Mouse (Mus musculus) cerebellum, postnatal 36 days (tissue): ENCODE data around the gene Styxl1.

Source experiments
- DNase-seq, 2 experiments: peaks; one replicate each; pipeline ENCODE4 v3.0.0; 2021 to 2022; ENCODE audit warnings: mixed read lengths in 2 of 2

The Styxl1 gene

DNA sequence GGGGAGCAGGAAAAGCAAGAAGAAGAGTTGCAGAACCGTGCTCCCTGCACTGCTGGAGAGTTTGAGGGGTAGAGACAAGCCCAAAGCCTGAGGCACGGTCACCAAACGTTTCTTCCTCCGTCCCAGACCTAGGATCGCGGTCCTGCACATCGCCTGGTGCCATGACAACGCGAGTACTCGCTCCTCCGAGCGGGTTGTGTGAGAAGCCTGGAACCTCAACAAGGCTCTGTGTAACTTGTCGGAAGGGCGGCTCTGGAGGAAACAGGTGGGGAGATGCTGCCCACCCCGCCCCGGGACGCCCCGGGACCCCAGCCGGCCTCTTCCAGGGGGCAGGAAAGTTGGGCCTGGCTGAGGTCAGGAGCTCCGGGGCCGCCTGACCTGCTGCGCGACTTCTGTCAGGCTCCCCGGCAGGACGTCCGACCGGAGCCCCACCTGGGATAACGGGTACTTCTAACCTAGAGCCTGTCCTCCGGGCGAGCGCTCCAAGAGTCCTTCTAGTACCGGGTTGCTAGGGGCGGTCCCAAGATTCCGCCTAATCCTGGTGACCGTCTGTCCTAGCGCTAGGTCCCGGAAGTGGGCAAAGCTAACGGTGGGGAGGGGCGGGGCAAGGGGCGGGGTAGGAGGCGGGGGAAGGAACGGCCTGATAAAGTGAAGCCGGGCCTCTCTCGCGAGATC, at the start of gene Styxl1:
TSS of gene Styxl1 (minus strand) at position 590 of the 675 bp plus-strand sequence.
- no peak for DNase-seq

DNA sequence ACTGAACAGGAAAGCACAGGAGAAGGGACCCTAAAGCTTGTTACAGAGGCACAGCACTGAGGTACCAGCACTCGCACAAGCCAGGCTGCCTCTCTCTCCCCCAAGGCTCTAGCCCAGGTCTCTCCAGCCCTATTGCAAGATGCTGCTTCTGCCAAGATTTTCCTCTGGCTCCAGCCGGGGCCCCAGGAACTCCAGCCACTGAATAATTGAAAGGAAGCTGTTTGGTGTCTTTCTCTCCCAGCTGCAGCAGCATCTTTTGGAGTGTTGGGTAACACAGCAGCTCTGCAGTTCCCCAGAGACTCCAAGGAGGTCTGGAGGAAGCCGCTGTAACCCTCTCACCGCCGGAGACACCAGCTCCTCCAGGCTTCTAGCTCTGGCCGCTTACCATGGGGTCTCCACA, 48.0 kb upstream of the Styxl1 start:
- no peak for DNase-seq

DNA sequence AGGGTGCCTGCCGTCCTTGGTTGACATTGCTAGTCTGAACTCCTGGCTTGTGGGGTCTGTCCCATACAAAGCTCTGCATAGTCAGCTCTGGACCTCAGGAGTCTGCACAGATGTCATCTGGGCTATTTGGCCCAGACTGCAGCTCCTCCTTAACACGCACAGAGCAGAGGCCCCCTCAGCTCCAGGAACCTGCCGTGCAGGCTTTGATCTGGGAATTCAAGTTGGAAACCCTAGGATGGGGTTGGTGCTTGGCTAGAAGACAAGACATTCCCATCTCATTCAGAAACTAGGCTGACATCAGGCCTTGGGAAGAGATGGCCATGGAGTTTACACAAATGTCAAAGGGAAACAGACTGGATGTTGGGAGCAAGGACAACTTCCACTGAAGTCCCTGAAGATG, 46.3 kb upstream of the Styxl1 start:
- DNase-seq: no peak

DNA sequence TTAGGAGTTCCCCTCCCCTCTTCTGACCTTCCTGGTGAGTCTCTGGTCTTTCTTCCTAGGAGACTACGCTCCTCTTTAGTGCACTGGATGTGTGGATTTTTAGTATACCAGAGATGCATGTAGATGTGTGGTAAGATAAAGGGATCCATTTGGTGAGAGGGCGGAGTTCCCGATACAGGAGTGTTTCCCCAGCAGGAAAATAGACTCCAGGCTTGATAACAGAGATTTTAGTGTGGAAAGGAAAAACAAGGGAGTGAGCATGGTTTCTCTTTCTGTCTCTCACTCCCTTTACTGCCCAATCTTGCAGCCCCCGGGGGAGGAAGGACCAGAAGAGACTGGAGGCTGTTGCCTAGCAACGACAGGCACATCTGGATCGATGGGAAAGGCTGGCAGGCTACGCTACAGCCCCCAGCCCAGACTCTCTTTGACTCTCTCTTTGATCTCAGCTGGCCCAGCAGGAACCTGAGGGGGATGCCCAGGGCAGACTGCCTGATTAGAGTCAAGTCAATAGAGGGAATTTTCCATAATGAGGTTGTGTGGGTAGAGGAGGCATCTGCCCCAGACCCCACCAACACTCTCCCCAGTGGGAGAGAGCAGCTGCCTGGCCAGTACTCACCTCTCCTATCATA, 44.2 kb upstream of the Styxl1 start:
- DNase-seq: no peak

DNA sequence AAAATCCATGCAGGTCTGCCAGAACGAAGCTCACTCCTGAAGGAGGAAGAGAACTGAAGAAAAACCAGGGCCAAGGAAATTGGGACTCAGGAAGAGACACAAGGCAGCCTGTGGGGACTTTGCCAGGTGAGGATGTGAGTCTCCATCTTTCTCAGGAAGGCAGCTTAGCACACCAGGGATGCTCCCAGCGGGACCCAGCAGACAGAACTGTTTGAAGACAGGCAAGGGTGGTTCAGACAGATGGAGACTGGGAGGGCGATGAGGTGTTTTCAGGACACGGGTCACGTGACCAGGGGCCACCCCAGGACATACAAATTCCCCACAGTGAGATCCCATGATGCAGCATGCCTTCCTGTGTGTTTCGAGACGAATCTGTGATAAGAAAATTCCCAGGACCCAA, 40.3 kb upstream of the Styxl1 start:
- DNase-seq: peak; percentile 85 to 89

DNA sequence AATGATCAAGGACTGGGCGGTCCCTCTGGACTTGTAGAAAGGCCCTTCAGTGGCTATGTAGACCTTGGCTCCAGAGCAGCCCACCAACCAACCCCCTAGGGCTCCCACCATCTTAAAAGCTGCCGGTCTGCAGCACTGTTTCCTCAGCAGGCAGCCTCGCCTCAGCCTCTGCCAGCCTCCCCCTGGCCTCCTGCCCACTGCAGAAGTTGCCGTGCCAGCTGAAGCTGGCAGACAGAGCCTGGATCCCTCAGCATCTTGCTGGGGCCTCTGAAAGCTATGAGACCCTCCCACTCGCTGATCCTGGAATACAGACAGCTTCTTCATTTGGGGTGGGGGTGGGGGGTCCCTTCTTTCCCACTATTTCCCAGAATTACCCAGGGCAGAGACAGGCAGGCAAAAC, 34.8 kb upstream of the Styxl1 start:
- DNase-seq: peak; percentile 90 to 91

DNA sequence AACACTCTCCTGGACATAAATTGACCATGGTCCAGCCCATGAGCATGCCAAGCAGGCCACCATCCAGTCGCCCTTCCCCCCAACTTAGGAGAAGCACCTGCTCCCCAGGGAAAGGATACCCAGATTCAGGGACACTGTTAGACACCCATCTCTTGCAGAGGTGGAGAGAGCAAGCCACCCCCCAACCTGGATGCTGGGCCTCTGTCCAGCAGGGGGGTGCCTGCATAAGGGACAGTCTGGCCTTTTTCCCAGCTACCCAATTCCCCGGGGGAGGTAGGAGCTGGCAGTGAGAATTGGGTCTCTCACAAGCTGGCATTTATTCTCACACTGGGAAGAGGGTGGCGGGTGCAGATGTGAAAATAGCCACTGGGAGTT, 29.1 kb upstream of the Styxl1 start:
- DNase-seq: peak; percentile 44 to 45

DNA sequence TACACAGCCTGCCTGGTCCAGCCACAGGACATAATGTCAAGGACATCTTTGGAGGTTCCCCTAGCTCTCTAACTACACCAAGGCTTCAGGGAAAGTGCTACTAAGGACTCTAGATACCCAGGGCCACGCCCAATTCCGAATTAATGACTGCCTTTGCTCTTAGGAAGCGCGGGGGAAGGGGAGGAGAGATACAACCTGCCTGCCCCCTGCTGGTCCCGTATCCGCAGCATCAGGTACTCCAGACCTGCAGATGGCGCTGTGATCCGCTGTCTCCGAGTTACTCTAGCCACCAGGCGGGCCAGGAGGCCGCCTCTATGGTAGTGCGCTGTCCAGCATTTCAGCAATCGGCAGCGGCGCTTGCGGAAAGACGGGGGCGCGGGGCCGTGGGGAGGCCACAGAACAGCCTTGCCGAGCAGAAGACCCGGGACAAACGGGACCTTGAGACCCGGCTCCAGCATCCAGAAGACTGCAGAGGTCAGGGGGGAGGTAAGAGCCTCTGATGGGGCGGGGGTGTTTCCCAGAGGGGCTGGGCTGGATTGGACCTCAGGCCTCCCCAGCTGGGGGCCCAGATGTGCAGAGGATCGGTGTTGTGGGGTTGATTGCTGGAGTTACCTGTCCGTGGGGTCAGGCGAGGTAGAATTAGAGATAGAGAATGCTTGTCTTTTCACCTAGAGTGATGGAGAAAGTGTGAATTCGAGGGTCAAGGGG, 28.5 kb upstream of the Styxl1 start, which contains the start of gene Srrm3:
TSS of gene Srrm3 (plus strand) at position 336 of the 708 bp plus-strand sequence.
- DNase-seq: peak; percentile 95 to 98

DNA sequence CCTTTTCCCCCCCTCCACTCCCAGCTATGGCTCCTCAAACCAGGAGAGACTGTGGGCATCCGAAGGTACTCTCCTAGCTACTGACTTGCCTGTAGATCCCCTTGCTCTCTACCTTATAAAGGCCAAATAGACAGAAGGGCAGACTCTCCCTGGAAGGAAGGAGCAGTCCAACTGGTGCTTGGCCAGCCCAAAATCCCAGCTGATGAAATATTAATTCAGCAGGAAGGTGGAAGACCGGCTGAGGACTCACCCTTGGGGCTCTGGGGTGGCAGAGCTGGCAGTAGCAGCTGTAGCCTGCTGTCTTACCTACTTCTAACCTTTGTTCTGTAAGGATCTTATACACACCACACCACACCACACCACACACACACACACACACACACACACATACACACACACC, 26.6 kb upstream of the Styxl1 start:
- DNase-seq: no peak

DNA sequence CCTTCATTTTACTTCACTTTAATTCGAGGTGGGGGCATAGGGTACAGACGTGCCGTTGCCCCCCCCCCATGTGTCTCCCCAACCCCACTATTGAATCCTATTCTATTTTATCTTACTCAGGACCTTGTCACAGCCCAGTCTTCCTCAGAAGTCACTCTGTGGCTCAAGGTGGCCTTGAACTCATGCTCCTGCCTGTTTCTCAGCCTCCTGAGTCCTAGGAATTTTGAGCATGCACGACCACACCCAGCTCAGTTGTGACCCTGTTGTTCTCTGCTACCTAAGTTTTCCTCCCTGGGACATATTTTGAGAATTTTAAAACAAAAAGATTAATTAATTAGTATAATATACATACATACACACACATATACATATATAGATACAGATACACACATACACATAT, 25.5 kb upstream of the Styxl1 start:
- no peak for DNase-seq

DNA sequence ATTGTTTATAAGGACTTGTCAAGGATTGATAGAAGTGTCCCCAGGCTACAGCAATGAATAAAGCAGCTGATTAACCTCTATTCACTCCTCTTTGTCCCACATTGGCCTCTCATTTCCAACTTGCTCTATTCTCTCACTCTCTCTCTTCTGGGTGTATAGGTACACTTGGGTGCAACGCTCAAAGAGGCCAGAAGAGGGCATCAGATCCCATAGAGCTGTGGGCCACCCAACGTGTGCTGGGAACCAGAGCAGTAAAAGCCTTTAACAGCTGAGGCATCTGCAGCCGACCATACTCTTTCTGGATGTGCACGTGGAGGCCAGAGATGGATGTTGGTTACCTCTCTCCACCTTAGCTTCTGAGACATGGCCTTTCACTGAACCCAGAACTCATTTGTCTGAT, 24.9 kb upstream of the Styxl1 start:
- no peak for DNase-seq

DNA sequence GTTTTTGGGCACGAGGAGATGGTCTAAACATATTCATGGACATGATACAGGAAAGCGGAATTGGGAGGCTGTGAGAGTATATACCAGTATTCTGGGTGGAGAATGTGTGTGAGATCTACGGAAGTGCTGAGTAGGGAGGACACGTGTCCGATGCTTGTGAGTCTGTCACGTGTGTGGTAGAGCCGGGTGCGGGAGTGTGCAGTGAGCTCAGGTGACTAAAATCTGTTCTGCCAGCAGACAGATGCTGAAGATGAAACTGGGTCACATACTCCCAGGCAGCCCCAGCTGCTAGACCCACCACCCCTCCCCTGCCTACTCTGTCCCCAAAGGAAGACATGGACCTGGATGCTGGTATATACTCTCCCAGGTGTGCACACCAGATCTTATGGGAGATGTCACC, 24.5 kb upstream of the Styxl1 start:
- no peak for DNase-seq

DNA sequence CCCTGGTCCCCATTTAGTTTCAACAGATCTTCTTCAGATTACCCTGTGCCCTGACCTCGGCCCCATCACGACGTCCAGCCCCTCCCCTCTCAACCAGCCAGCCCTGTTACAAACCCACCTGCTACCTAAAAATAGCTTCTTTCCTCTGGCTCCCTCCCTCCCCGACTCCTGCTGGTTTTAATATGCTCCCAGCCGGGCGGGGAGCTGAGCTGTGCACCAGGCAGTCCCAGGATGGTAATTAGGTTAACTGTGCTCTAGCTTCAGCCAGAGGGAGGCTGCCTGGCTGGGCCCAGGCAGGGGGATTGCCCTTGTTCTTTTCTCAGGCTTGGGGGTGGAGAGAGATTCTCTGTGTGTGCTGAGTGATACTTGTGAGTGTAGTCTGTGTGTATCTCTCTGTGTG, 22.7 kb upstream of the Styxl1 start:
- DNase-seq: peak; percentile 42 to 43

DNA sequence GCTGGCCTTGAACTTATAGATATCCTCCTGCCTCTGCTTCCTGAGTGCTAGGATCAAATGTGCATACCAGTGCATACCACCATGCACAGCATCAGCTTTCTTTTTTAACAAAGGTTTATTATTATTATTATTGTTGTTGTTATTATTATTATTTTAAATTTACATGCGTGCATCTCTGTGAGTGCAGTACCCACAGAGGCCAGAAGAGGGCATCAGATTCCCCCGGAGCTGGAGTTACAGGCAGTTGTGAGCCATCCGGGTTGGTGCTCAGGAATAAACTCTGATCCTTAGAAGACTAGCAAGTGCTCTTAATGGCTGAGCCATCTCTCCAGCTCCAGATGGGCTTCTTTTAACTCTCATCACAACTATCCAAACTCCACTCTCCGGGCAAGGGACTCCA, 21.6 kb upstream of the Styxl1 start:
- DNase-seq: peak; percentile 43 to 56

DNA sequence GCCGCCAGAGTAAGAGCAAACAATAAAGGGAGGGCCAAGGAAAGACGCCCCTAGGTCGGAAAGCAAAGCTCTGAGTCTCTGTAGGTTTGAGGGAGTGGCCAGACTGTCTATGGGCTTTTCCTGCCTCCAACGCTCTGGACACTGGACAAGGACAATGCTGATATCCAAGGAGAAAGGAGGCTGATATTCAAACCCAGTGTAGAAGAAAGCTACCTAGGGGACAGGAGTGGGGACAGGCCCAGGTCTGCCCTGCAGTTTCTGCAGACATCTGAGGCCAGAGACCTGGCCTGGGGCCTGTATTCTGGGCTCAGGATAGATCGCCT, 16.6 kb upstream of the Styxl1 start:
- DNase-seq: no peak

DNA sequence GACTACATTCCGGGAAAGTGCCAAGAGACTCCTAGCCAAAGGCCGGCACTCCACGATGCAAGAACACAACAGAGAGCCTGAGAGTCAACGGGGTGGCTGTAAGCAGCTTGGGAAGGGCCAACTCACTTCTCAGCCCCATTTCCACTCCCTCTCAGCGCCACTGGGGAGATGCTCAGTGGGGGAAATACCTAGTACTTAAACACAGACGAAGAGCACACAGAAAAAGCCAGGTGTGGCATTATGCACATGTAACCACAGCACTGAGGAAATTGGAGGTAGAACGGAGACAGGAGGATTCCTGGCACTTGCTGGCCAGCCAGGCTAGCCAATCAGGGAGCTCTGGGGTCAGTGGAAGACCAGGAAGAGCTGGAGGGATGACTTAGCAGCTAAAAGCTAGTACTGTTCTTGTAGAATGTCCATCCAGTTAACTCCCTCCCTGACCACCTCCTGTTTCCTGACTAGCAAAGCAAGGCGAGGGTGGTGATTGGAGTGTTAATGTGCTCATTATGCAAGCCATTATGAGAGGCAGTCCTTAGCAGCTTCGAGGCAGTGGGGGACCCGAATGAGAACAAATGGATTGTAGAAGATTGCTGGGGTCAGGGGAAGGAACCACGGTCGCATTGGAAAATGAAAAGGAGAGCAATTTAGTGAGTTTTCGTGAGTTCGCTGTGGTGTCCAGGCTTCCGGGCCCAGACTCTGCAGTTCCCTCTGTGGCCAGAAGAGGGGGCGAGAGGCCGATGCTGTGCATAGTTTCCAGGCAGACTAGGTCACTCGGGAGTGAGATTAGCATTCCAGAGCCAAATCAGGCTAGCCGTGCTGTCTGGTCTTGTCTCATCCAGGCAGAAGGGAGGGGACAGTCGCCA, 16.0 kb upstream of the Styxl1 start:
- peak; percentile 93 to 96 for DNase-seq

DNA sequence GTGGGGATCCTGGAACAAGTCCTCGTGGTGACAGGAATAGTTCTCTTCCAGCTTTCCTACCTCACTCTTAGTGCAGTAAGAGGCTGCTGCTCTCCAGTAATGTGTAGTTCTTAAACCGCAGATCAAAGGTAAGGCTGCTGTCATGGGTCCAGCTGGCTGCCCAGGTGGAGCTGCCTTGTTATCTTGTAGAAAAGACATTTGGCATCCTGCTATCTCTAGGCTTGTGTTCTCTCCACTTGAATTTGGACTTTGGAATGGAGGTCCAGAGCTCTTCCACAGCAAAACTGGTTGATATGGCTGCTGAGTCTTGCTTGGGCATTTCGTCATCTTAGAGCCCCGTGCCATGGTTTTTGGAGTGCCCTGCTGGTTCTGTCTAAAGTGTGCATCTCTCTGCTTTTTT, 4.7 kb upstream of the Styxl1 start:
- DNase-seq: no peak

DNA sequence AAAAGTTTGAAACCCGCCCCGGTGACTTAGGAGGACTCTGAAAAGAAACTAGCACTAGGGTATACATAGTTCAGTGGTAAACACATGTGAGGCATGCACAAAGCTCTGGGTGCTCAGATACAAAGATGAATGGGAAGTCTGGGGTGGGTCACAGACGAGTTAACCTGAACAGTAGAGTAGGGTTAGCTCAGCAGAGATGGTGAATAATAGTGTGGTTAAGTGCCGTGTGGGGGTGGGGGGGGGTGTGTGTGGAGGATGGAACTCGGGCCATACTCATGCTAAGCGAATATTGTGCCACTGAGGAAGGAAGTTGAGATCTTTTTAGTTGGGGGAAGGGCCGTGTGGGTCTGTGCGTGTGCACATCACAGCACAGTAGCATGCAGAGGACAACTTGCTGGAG, 2.1 kb upstream of the Styxl1 start:
- no peak for DNase-seq

DNA sequence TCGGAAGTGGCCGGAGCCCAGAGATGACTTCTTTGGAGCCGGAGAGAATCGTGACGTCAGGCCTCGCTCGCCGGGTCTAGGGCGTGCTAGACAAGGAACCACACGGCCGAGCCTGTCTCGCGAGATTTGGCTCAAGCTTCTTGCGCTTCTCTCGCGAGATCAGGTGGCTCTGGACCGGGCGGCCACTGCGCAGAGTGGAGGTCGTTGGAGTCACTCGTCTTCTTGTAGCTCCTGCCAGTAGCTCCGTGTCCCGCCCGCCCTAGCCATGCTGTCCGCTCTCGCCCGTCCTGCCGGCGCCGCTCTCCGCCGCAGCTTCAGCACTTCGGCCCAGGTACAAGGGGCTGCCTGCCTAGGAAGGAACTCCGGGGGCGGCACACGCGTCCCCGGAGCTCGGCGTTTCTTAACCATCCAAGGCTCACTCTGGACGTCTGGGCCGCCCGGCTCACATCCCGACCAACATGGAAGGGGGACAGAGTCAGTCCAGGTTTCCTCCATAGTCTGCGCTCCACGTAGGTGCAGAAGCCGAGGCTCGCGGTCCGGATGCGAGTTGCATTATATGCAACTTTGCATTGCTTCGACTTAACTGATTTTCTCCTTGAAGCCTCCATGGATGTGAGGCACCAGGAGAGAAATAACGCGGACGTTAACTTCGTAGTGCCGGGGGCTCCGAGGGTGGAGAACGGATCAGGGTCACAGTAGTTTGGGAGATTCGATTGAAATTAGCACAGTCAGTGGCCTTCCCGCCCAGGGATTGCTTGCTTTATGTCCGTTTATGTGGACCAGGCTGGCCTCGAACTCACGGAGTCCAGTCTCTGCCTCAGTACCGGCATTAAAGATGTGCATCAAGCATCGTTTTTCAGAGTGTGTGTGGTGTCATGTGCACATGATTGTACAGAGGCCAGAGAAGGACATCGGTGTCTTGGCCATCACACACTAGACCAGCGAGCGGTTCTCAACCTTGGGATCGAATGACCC, 573 bp upstream of the Styxl1 start, which contains the start of gene Mdh2:
TSS of gene Mdh2 (plus strand) at position 10 of the 975 bp plus-strand sequence.
- DNase-seq: peak; percentile 99 to 100

DNA sequence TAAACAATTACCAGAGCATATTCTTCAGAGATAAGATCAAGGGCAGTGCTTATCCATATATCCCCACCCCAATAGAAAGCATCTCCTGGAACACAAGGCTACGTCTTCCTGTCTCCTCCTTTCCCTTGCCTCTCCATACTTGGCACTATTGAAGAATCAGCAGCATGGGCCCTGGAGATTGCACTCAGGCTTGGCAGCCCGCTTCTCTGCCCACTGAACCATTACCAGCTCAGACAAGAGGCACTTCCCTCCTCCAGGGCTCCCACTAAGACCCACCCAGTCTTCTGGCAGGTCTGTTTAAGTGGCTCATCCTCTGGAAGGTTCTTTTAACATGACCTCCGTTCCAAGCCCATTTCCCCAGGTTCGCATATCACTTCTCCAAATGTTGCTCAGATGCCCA, 1.6 kb downstream of the Styxl1 start:
- DNase-seq: no peak

DNA sequence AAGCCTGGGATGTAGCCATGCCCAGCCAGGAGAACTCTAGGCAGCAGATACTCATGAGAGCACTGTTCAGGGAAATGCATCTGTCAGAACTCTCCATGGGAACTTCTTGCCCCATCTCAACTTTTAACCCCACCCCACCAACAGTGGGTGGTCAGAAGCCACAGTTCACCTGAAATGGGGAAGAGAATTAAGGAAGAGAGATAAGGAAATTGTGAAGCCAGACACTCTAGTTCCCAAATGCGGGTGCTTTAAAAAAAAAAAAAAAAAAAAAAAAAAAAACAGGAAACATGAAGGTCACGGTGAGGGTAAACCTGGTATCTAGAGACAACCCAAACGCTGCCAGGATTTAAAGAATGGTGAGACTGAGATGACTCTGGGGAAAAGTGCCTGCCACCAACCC, 5.7 kb downstream of the Styxl1 start:
- DNase-seq: no peak

DNA sequence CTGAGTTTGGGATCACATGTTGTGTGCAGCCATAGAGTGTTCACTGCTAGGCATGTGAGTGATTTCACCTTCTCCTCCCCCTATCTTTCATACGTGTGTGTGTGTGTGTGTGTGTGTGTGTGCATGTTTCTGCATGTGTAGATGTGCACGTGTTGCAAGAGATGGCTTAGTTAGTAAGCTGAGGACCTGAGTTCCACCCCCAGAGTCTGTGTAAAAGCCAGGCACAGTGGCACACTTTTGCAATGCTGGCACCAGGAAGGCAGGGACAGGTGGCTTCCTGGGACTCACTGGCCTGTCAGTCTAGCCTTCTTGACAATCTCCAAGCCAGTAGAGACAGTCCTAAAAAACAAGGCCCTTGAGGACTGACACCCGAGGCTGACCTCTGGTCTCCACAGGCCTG, 13.2 kb downstream of the Styxl1 start:
- no peak for DNase-seq
